Mouse (Mus musculus): ENCODE measurements around the gene Cd55.
"Not testable (repeated sequence)": the region's sequence is repeated elsewhere in the genome, so short reads cannot be mapped to it uniquely, and the experiment has no call there.

The Cd55 gene

DNA sequence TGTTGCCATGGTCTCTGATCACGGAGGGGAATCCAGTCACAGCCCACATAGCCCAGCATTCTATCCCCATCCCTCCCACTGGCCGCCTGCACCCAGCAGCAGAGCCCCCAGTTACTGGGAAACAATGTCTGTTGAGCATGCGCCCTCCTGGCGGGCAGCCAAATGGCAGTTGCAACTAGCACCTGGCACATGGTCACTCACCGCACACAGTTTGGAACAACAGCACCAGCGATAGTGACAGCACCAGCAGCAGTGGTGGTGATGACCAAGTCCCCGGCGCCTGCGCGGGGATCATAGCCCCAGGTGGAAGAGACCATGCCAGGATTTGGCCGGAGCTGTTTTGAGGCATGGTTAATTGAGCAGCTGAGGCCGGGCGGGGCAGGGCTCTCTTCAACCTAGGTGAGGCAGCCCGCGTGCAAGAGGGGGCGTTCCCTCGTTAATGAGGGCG is 39.9 kb downstream of the Cd55 start, which contains the start of gene Cd55b:
Gene Cd55b (minus strand): TSS at position 346 of the 448 bp plus-strand sequence.
- no peak for DNase-seq (ENCODE audit: low spot score)

DNA sequence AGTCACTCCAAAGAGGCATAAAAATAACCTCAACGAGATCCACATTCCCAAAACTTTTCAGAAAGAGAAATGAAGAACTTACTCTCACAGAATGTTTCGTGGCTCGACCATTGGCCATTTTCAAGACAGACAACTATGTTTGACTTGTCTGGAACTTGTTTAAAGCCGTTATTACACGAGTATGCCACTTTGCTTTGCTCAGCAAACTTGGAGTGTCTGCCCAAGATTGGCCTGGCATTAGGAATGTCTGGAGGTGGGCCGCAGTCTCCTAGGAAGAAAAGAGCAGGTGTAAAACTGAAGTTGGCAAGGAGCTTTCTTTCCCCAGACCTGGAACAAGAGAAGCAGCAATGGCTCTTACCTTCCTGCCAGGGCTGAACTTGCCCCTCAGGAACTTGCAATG is 40.5 kb downstream of the Cd55 start:
- DNase-seq (ENCODE audit: low spot score): not testable (repeated sequence)

DNA sequence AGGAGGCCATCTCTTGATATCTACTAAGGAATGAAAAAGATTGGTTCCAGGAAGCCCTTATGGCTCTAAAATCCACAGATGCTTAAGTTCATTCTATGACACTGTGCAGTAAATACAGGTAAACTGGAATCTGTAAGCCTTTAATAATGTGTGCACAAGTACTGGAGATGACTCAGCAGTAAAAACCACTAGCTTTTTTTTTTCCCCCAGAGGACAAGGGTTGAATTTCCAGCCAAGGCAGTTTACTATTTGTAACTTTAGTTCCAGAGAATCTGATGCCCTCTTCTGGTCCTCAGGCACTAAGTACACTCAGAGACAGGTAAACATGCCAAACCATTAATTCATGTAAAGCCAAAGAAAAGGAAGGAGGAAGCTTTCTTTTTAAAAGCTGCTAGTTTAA is 65.4 kb downstream of the Cd55 start:
- DNase-seq (ENCODE audit: low spot score): not testable (repeated sequence)
